Mouse (Mus musculus): Measurements from ENCODE around the gene Gm10778.
"Not testable (repeated sequence)": the region's sequence is repeated elsewhere in the genome, so short reads cannot be mapped to it uniquely, and the experiment has no call there.

The Gm10778 gene

DNA sequence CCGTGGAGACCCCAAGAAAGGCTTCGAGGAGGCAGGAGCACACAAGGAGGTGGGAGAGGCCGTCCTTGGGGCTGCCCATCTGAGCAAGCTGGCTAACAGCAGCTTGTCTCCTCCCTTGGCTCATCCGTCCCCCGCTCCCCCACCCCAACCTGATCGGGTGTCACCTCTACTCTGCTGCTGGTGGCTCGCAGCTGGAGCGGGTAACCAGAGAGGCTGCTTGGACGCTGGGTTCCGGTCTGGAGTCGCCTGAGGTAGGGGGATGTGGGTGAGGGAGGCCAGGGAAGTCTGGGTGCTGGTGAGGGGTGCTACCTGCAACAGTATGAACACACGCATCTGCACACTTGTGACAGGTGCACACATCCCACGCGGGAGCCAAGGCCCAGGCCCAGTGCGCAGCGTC is 20.5 kb upstream of the Gm10778 start, which contains the start of gene Ankrd24:
Gene Ankrd24 (plus strand): TSS at position 151 of the 400 bp plus-strand sequence.
- no peak for DNase-seq (ENCODE audit: low read depth)

DNA sequence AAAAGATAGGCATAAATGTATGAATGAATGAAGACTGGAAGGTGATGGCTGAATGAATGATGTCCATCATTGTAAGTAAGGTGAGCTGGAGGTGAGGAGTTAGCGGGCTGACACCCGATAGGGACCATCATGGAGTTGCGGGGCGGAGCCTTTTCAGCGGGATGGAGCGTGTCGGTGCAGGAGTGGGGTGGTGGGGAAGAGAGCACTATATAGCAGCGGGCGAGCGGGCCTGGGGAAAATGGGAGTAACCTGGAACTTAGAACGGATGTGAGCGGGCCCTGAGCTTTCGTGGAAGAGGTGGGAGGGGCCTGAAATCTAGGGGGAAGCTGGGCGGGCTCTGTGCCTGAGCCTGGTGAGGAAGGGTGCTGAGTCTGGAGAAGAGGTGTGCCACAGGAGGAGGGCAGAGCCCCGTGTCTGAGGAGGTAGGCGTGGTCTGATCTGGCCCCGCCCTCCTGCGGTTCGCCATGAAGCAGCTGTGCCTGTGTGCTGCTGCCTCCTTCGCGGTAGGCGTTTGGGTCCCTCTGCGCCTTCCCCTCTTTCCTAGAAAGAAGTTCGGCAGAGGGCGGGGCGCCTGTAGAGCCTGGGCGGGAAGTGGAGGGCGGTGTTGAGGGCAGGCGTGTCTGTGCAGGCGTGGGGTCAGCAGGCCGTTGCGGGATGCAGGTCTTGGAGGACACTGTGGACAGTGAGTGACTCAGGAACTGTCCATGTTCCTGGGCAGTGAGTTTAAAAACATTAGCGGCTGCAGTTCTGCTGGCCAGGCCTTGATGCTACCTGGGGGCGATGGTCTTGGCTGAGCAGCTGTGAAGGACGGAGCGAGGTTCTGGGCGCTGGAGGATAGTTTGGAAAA is 15.4 kb upstream of the Gm10778 start:
- DNase-seq (ENCODE audit: low read depth): peak; percentile 93

DNA sequence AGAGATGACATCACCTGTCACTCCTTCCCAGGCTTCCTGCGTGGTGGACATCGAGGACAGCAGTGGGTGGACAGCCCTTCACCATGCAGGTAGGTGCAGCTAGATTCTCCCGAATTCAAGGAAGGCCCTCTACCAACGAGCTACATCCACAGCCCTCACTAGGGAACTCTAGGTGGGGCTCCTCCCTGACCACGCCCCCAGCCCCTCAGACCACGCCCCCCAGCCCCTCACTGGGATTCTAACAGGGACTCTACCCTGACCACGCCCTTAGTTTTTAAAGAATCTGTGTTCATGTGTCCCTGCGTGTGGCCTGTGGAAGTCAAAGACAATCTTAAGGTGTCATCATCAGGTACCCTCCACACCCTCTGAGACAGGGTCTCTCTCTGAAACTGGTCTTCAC is 12.5 kb upstream of the Gm10778 start:
- no peak for DNase-seq (ENCODE audit: low read depth)

DNA sequence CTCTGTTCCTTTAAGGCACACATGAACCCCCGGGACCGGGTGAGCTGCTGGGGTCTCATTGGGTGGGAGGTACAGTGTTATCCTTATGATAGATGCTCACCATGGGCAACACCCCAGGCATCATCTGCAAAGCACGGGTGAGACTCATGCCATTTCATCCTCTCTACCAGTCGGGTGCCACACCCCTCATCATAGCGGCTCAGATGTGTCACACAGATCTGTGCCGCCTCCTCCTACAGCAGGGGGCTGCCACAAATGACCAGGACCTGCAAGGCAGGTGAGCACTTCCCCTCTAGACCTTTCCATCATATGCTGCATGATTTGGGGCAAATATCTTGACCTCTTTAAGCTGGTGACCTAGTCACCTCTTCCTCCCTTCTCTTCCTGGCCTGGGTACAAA is 10.8 kb upstream of the Gm10778 start:
- DNase-seq (ENCODE audit: low read depth): no peak

GRCm38 (mm10) chr10:81640825-81641224 is 8.0 kb upstream of the Gm10778 start:
- DNase-seq (ENCODE audit: low read depth): not testable (repeated sequence)

- DNase-seq (ENCODE audit: low read depth): no peak
Measured at GRCm38 (mm10) chr10:81641566-81641965, 7.3 kb upstream of the Gm10778 start.

- no peak for DNase-seq (ENCODE audit: low read depth)
Measured at GRCm38 (mm10) chr10:81641978-81642647, 6.7 kb upstream of the Gm10778 start.

DNA sequence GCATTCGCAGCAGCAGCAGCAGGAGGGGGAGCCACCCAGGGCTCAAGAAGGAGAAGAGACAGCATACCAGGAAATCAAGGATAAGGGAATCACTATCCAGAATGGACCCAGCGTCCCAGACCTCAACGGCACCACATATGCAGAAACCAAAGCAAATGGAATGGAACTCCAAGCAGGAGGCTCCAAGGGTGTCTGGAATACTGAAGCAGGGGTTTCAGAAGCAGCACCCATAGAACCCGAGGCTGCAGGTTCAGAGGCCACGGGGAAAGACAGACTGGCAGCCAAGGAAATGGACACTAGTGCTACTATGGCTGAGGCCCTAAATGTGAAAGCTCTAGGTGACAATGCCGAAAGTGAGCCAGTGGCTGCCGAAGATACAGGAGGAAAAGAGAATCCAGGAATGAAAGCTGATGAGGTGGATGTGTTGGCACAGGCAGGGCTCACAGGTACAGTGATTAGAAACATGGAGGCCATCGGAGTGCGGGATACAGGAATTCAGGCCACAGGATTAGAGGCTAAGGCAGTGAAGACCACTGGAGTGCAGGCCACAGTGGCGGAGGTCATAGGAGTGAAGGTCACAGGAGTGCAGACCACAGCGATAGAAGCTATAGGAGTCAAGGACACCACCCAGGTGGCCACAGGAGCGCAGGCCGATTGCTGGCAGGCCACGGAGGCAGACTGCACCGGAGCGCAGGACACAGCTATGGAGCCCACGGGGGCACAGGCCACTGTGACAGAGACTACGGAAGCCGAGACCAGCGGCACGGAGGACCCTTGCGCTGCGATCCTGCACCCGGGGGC is 6.0 kb upstream of the Gm10778 start:
- DNase-seq (ENCODE audit: low read depth): no peak

DNA sequence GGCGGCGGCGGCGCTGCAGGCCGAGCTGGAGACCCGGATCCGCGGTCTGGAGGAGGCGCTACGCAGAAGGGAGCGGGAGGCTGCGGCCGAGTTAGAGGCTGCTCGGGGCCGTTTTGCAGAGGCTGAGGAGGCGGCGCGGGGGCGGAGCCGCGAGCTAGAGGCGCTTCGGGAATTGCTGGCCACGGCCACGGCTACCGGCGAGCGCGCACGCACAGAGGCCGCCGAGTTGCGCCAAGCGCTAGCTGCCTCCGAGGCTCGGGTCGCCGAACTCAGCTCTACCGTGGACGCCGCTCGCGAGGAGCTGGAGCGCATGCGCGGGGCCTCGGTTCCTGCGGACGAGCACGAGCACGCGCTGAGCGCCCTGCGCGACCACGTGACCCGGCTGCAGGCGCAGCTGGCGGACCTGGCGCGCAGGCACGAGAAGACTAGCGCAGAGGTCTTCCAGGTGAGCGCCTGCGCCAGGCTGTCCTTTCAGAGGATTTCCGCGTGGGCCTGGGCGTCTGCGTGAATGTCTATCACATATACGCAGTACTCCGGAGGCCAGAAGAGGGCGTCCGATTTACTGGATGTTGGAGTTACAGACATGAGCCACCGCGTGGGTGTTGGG is 5.3 kb upstream of the Gm10778 start:
- DNase-seq (ENCODE audit: low read depth): peak; percentile 96

GRCm38 (mm10) chr10:81644162-81644561 is 4.7 kb upstream of the Gm10778 start:
- DNase-seq (ENCODE audit: low read depth): no peak

DNA sequence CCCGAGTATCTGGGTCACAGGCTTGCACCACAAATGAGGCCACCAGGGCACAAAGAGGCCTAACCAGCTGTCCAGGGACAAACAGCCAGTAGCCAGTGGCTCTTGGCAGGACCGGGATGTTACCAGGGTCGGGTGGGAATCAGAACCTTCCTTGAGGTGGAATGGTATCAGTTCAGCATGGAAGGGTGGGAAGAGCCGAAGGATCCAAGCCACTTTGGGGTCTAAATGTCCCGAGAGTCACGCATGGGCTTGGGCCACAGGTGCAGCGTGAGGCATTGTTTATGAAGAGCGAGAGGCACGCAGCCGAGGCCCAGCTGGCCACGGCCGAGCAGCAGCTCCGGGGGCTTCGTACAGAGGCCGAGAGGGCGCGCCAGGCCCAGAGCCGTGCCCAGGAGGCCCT is 4.1 kb upstream of the Gm10778 start:
- DNase-seq (ENCODE audit: low read depth): no peak

GRCm38 (mm10) chr10:81645391-81645790 is 3.5 kb upstream of the Gm10778 start:
- DNase-seq (ENCODE audit: low read depth): no peak

- DNase-seq (ENCODE audit: low read depth): no peak
Measured at GRCm38 (mm10) chr10:81646015-81646555, 2.8 kb upstream of the Gm10778 start.

DNA sequence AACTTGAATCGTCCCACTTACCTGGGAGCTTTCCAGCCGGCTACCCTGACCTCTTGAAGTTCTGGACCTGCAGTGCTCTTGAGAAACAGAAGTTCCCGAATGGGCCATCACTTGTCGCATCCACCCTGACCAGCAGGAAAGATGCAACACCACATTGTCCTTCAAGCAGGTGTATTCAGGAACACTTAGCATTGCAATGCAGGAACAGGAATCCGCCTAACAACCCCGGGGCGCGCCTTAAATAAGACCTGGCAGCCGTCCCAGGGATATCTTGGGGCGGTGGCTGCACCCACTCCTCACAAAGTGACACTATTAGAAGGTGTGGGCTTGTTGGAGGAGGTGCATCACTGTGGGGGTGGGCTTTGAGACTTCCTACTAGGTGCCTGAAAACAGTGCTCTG is 6.3 kb downstream of the Gm10778 start:
- DNase-seq (ENCODE audit: low read depth): no peak

DNA sequence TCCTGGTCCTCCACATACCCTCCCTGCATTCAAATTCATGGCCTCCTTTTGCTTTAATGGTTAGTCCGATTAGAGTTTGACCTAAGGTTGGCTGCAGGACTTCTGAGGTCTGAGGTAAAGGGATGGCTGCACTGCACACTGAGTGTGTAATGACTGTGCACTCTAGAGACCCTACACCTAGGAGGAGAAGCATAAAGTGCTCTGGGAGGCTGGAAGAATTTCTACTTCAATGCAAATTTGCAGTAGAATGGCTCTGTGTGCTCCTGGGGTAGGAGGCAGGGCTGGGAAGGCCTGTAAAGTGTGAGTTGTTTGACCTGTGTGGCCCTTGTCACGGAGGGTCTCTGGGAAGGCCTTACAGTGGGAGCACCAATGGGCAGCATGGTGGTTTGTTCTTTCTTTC is 7.3 kb downstream of the Gm10778 start:
- no peak for DNase-seq (ENCODE audit: low read depth)

DNA sequence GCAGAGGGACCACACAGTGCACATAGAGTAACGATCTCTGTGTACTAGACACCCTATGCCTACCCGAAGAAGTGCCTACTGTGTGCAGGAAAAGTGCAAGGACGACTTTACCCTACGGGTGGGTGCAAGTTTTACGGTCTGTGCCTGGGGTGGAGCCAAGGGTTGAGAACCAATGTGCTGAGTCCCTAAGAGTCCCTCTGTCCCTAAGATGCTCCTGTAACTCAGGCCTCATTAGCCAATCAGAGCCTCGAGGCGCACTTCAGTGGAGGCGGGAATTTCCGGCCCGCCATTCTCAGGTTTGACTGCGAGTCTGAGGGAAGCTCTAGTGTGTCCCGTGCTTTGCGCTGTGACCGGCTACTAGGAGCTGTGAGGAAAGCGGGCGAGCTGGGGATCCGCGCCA is 38.3 kb downstream of the Gm10778 start:
- not testable (repeated sequence) for DNase-seq (ENCODE audit: low read depth)

- DNase-seq (ENCODE audit: low read depth): not testable (repeated sequence)
Measured at GRCm38 (mm10) chr10:81704531-81705301, 55.9 kb downstream of the Gm10778 start, which contains the start of gene Zfp433. Gene Zfp433, plus strand, starts transcription at chr10:81704825.

Measured in induced T-regulatory cell, adult 2 months (primary cell).